Mouse (Mus musculus): ENCODE measurements at regions not wholly inside any gene's neighbourhood (a gene's known extent, or its start where the extent isn't known, plus 50 kb on each side); places are given as distances from the start of the nearest gene placed in this dataset.

GRCm38 (mm10) chr1:76024650-76025049 is 478.6 kb downstream of the Slc4a3 start:
- TF ChIP-seq CHD2 (IDR thresholded peaks at IDR 0.05; ENCODE audit: low read depth, low read length): no peak
- TF ChIP-seq HCFC1 (IDR thresholded peaks at IDR 0.05; ENCODE audit: borderline replicate concordance, insufficient read depth, low read length): no peak
- TF ChIP-seq ZC3H11A (IDR thresholded peaks at IDR 0.05; ENCODE audit: borderline replicate concordance, low read depth, low read length): no peak
- TF ChIP-seq MAFK (IDR thresholded peaks at IDR 0.05; ENCODE audit: insufficient read depth, low read depth, low read length): no peak
- TF ChIP-seq ZNF384 (IDR thresholded peaks at IDR 0.05; ENCODE audit: low read depth, low read length): no peak

Data from ES-E14 (cell line).